Mouse (Mus musculus) liver, embryonic 14.5 days (tissue): ENCODE measurements around the gene Wdr17.

Experiments used
- CTCF ChIP-seq: IDR thresholded peaks from 2 replicates; pipeline ENCODE4 v1.5.1; 2016; ENCODE audit warnings: antibody characterized with exemption, low read depth, control low read depth
- EP300 ChIP-seq: IDR thresholded peaks from 2 replicates; pipeline ENCODE4 v1.6.1; 2016; ENCODE audit warnings: antibody characterized with exemption, low read depth

DNA sequence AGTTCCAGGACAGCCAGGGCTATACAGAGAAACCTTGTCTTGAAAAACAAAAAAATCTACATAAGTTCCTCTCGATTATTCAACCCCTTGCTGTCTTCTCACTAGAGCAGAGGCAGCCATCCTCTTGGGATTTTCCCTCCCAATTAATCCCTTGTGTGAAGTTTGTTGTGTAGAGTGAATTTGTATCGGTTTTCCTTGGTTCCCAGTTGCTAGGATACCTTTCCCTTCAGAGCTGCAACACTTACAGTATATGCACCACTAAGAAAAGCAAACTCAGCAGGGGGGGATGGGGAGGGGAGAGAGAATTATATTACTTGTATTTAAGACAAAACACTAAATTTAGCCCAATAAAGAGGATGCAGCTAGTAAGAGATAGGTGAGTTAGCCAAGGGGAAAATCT, 290.9 kb downstream of the Wdr17 start:
- TF ChIP-seq CTCF, result no peak
- no peak for TF ChIP-seq EP300
